Mouse (Mus musculus): ENCODE results near the gene Endov.

The Endov gene

GRCm38 (mm10) chr11:119519387-119519786 is 28.2 kb downstream of the Endov start:
- no peak for DNase-seq

GRCm38 (mm10) chr11:119520005-119520712 is 29.0 kb downstream of the Endov start:
- DNase-seq: no peak

- no peak for DNase-seq
These were observed 29.5 kb downstream of the Endov start for GRCm38 (mm10) chr11:119520713-119521063.

- no peak for DNase-seq
These were observed 31.0 kb downstream of the Endov start for GRCm38 (mm10) chr11:119521920-119522710.

GRCm38 (mm10) chr11:119522779-119523178 is 31.6 kb downstream of the Endov start:
- DNase-seq: no peak

- DNase-seq: no peak
These were observed 32.2 kb downstream of the Endov start for GRCm38 (mm10) chr11:119523392-119523791.

- DNase-seq: peak; percentile 97
These were observed 33.4 kb downstream of the Endov start for GRCm38 (mm10) chr11:119524545-119524949.

- DNase-seq: no peak
These were observed 35.2 kb downstream of the Endov start for GRCm38 (mm10) chr11:119526068-119526966.

- no peak for DNase-seq
These were observed 37.8 kb downstream of the Endov start for GRCm38 (mm10) chr11:119528930-119529329.

GRCm38 (mm10) chr11:119532460-119532859 is 41.3 kb downstream of the Endov start:
- DNase-seq: no peak

GRCm38 (mm10) chr11:119533745-119534144 is 42.6 kb downstream of the Endov start:
- no peak for DNase-seq

- DNase-seq: peak; percentile 59
These were observed 48.8 kb downstream of the Endov start for GRCm38 (mm10) chr11:119539944-119540343.

GRCm38 (mm10) chr11:119540560-119540959 is 49.4 kb downstream of the Endov start:
- no peak for DNase-seq

GRCm38 (mm10) chr11:119541082-119541481 is 49.9 kb downstream of the Endov start:
- no peak for DNase-seq

- no peak for DNase-seq
These were observed 51.2 kb downstream of the Endov start for GRCm38 (mm10) chr11:119542371-119542770.

GRCm38 (mm10) chr11:119542886-119543285 is 51.7 kb downstream of the Endov start:
- no peak for DNase-seq

- no peak for DNase-seq
These were observed 52.8 kb downstream of the Endov start for GRCm38 (mm10) chr11:119543816-119544517.

GRCm38 (mm10) chr11:119544518-119545105 is 53.5 kb downstream of the Endov start:
- no peak for DNase-seq

GRCm38 (mm10) chr11:119545281-119545680 is 54.1 kb downstream of the Endov start:
- DNase-seq: no peak

GRCm38 (mm10) chr11:119545741-119546495 is 54.8 kb downstream of the Endov start:
- DNase-seq: peak; percentile 63

- DNase-seq: peak; percentile 26
These were observed 55.5 kb downstream of the Endov start for GRCm38 (mm10) chr11:119546496-119547182.

Measured in embryo, embryonic 11 days (tissue).